Mouse (Mus musculus): Measurements from ENCODE around the gene Thoc5. TPM values are rescaled to one million over a fixed set of nuclear protein-coding genes. Genes with fewer than 3 reads are reported as not detected.

Thoc5 gene
- polyA plus RNA-seq, 2 experiments = 34.0 to 39.0 TPM

GRCm38 (mm10) chr11:4882892-4883627 is 12.1 kb upstream of the Thoc5 start:
- Histone ChIP-seq H3K4me3 (replicated peaks; ENCODE audit: low read length) (no peak overlapping the region), H3K9ac (ENCODE audit: low read depth, low read length, severe bottlenecking) (no peak overlapping the region), H3K27me3 (ENCODE audit: control insufficient read depth, insufficient read depth, low read length) (no peaks in the 10 kb centered on the region), H3K36me3 (ENCODE audit: control insufficient read depth, insufficient read depth, low read length) (peaks cover 22% of the 10 kb centered on the region), H3K4me1 (ENCODE audit: control insufficient read depth, insufficient read depth, low read length) (no peaks in the 10 kb centered on the region; the same call in 1 of the 2 replicates), H3K9me3 (ENCODE audit: control insufficient read depth, low read length) (no peaks in the 10 kb centered on the region), H3K27ac (replicated peaks; ENCODE audit: low read depth, low read length) (no peak overlapping the region), H3K4me2 (replicated peaks; ENCODE audit: low read depth, low read length, severe bottlenecking) (no peak overlapping the region)
- 50% methylated on average over 14 of the region's 14 CpGs for WGBS
- DNase-seq (ENCODE audit: low spot score) = peak; percentile 13
- no peak for ATAC-seq (ENCODE audit: low FRiP score, low read depth)
- TF ChIP-seq POLR2A (IDR thresholded peaks at IDR 0.05; ENCODE audit: borderline replicate concordance, extremely low read depth, insufficient read depth, insufficient read length) = no peak

- Histone ChIP-seq H3K4me2 (replicated peaks; ENCODE audit: low read depth, low read length, severe bottlenecking) (no peak overlapping the region), H3K4me1 (ENCODE audit: control insufficient read depth, insufficient read depth, low read length) (no peaks in the 10 kb centered on the region; the same call in 1 of the 2 replicates), H3K4me3 (replicated peaks; ENCODE audit: low read length) (no peak overlapping the region), H3K9me3 (ENCODE audit: control insufficient read depth, low read length) (no peaks in the 10 kb centered on the region), H3K27ac (replicated peaks; ENCODE audit: low read depth, low read length) (no peak overlapping the region), H3K27me3 (ENCODE audit: control insufficient read depth, insufficient read depth, low read length) (no peaks in the 10 kb centered on the region), H3K36me3 (ENCODE audit: control insufficient read depth, insufficient read depth, low read length) (peaks cover 46% of the 10 kb centered on the region), H3K9ac (ENCODE audit: low read depth, low read length, severe bottlenecking) (no peak overlapping the region)
- WGBS = 70% methylated on average over 2 of the region's 2 CpGs
- TF ChIP-seq POLR2A (IDR thresholded peaks at IDR 0.05; ENCODE audit: borderline replicate concordance, extremely low read depth, insufficient read depth, insufficient read length) = no peak
- ATAC-seq (ENCODE audit: low FRiP score, low read depth) (no peak), DNase-seq (ENCODE audit: low spot score) (no peak)
These were observed 9.7 kb upstream of the Thoc5 start for GRCm38 (mm10) chr11:4885385-4885903.

GRCm38 (mm10) chr11:4886987-4887386 is 8.1 kb upstream of the Thoc5 start:
- no peak for DNase-seq (ENCODE audit: low spot score)
- WGBS = 98% methylated on average over 3 of the region's 3 CpGs
- H3K9me3 ChIP-seq (ENCODE audit: control insufficient read depth, low read length) = no peaks in the 10 kb centered on the region
- peaks cover 55% of the 10 kb centered on the region for H3K36me3 ChIP-seq (ENCODE audit: control insufficient read depth, insufficient read depth, low read length)
- no peaks in the 10 kb centered on the region for H3K27me3 ChIP-seq (ENCODE audit: control insufficient read depth, insufficient read depth, low read length)
- no peak overlapping the region for H3K4me3 ChIP-seq (replicated peaks; ENCODE audit: low read length)
- H3K9ac ChIP-seq (ENCODE audit: low read depth, low read length, severe bottlenecking) = no peak overlapping the region
- no peak for TF ChIP-seq POLR2A (IDR thresholded peaks at IDR 0.05; ENCODE audit: borderline replicate concordance, extremely low read depth, insufficient read depth, insufficient read length)
- H3K27ac ChIP-seq (replicated peaks; ENCODE audit: low read depth, low read length) = no peak overlapping the region
- H3K4me2 ChIP-seq (replicated peaks; ENCODE audit: low read depth, low read length, severe bottlenecking) = no peak overlapping the region
- ATAC-seq (ENCODE audit: low FRiP score, low read depth) = no peak
- H3K4me1 ChIP-seq (ENCODE audit: control insufficient read depth, insufficient read depth, low read length) = no peaks in the 10 kb centered on the region

GRCm38 (mm10) chr11:4900437-4900836 is 5.3 kb downstream of the Thoc5 start:
- Histone ChIP-seq H3K4me1 (ENCODE audit: control insufficient read depth, insufficient read depth, low read length) (peaks cover 5% of the 10 kb centered on the region), H3K36me3 (ENCODE audit: control insufficient read depth, insufficient read depth, low read length) (peaks cover 41% of the 10 kb centered on the region), H3K27me3 (ENCODE audit: control insufficient read depth, insufficient read depth, low read length) (no peaks in the 10 kb centered on the region), H3K27ac (replicated peaks; ENCODE audit: low read depth, low read length) (no peak overlapping the region), H3K9ac (ENCODE audit: low read depth, low read length, severe bottlenecking) (no peak overlapping the region), H3K9me3 (ENCODE audit: control insufficient read depth, low read length) (no peaks in the 10 kb centered on the region), H3K4me2 (replicated peaks; ENCODE audit: low read depth, low read length, severe bottlenecking) (no peak overlapping the region), H3K4me3 (replicated peaks; ENCODE audit: low read length) (no peak overlapping the region)
- TF ChIP-seq POLR2A (IDR thresholded peaks at IDR 0.05; ENCODE audit: borderline replicate concordance, extremely low read depth, insufficient read depth, insufficient read length) = no peak
- DNase-seq (ENCODE audit: low spot score) (no peak), ATAC-seq (ENCODE audit: low FRiP score, low read depth) (no peak)
- 71% methylated on average over 5 of the region's 5 CpGs for WGBS

- TF ChIP-seq POLR2A (IDR thresholded peaks at IDR 0.05; ENCODE audit: borderline replicate concordance, extremely low read depth, insufficient read depth, insufficient read length) = no peak
- Histone ChIP-seq H3K4me2 (replicated peaks; ENCODE audit: low read depth, low read length, severe bottlenecking) (no peak overlapping the region), H3K27me3 (ENCODE audit: control insufficient read depth, insufficient read depth, low read length) (no peaks in the 10 kb centered on the region), H3K4me3 (replicated peaks; ENCODE audit: low read length) (no peak overlapping the region), H3K36me3 (ENCODE audit: control insufficient read depth, insufficient read depth, low read length) (peaks cover 49% of the 10 kb centered on the region), H3K27ac (replicated peaks; ENCODE audit: low read depth, low read length) (no peak overlapping the region), H3K4me1 (ENCODE audit: control insufficient read depth, insufficient read depth, low read length) (no peaks in the 10 kb centered on the region), H3K9ac (ENCODE audit: low read depth, low read length, severe bottlenecking) (no peak overlapping the region), H3K9me3 (ENCODE audit: control insufficient read depth, low read length) (no peaks in the 10 kb centered on the region)
- no peak for DNase-seq (ENCODE audit: low spot score)
- 90% methylated on average over 6 of the region's 6 CpGs for WGBS
- ATAC-seq (ENCODE audit: low FRiP score, low read depth) = no peak
These were observed 6.8 kb downstream of the Thoc5 start for GRCm38 (mm10) chr11:4901956-4902355.
